Mouse (Mus musculus) heart, embryonic 14.5 days (tissue): ENCODE data around the gene Xpr1. TPM values are rescaled to one million over a fixed set of nuclear protein-coding genes. Genes with fewer than 3 reads are reported as not detected.
"Not testable (repeated sequence)": the region's sequence is repeated elsewhere in the genome, so short reads cannot be mapped to it uniquely, and the experiment has no call there.

Experiments
- ATAC-seq: fragments of 200-750 bp; cut with Nextera tagmentation; 2 replicates; pipeline ENCODE4 v1.8.0; 2017; ENCODE audit warnings: low read depth, moderate TSS enrichment; ENCODE audit not compliant: insufficient number of reproducible peaks, insufficient read depth, low FRiP score
- H3K27ac ChIP-seq, 2 experiments: fragments of 200-500 bp in 1 of 2; fragments of 300-500 bp in 1 of 2; sonication (generic) in 1 of 2; replicated peaks in 1 of 2; 2 replicates each; pipeline ENCODE4 v1.5.1; 2012 to 2014; ENCODE audit warnings: low read depth in 2 of 2, low read length in 2 of 2, control low read depth in 1 of 2, mild to moderate bottlenecking in 1 of 2, mixed read lengths in 1 of 2; ENCODE audit not compliant: control insufficient read depth in 1 of 2, insufficient read depth in 1 of 2
- H3K27me3 ChIP-seq: fragments of 300-500 bp; sonication (generic); 2 replicates; pipeline ENCODE4 v1.6.1; 2014; ENCODE audit warnings: mild to moderate bottlenecking, low read length, control low read depth; ENCODE audit not compliant: control insufficient read depth, insufficient read depth
- H3K36me3 ChIP-seq: fragments of 300-500 bp; sonication (generic); 2 replicates; pipeline ENCODE4 v1.6.1; 2014; ENCODE audit warnings: mild to moderate bottlenecking, control low read depth, low read length, mixed read lengths; ENCODE audit not compliant: control insufficient read depth, insufficient read depth
- H3K4me1 ChIP-seq, 2 experiments: fragments of 200-500 bp in 1 of 2; fragments of 300-500 bp in 1 of 2; sonication (generic) in 1 of 2; 2 replicates each; pipeline ENCODE4 v1.6.1; 2012 to 2014; ENCODE audit warnings: low read length in 2 of 2, control low read depth in 1 of 2, mixed read lengths in 1 of 2; ENCODE audit not compliant: control insufficient read depth in 2 of 2, insufficient read depth in 2 of 2
- H3K4me2 ChIP-seq: fragments of 300-500 bp; sonication (generic); 2 replicates; pipeline ENCODE4 v1.6.1; 2014; ENCODE audit warnings: mild to moderate bottlenecking, low read length
- H3K4me3 ChIP-seq, 2 experiments: fragments of 200-500 bp in 1 of 2; fragments of 300-500 bp in 1 of 2; sonication (generic) in 1 of 2; 2 replicates each; pipeline ENCODE4 v1.5.1; 2012 to 2014; ENCODE audit warnings: low read length in 2 of 2, mild to moderate bottlenecking in 2 of 2, control low read depth in 1 of 2, low read depth in 1 of 2, moderate library complexity in 1 of 2; ENCODE audit not compliant: control insufficient read depth in 1 of 2, insufficient read depth in 1 of 2
- H3K9ac ChIP-seq: fragments of 300-500 bp; sonication (generic); 2 replicates; pipeline ENCODE4 v1.6.1; 2014; ENCODE audit warnings: mild to moderate bottlenecking, low read length
- H3K9me3 ChIP-seq: fragments of 300-500 bp; sonication (generic); 2 replicates; pipeline ENCODE4 v1.6.1; 2016; ENCODE audit warnings: low read length, control low read depth; ENCODE audit not compliant: control insufficient read depth
- WGBS: fragments of 180-500 bp; shearing (Covaris S2); extraction: QIAGEN DNeasy Blood & Tissue Kit; methylation state at CpG from one replicate; pipeline ENCODE4 v1.1.7; 2014; 5-methylcytosine and 5-hydroxymethylcytosine counted together
- polyA plus RNA-seq: library from polyadenylated mRNA; unstranded; fragments of >200 nt; fragmentation: Nextera tagmentation; extraction: Ambion mirVana; gene quantifications from 2 replicates; pipeline ENCODE4 v1.2.1, GENCODE M21; 2014

Gene Xpr1
- polyA plus RNA-seq, 1 experiment from 2014 or later = 10.9 TPM

GRCm38 (mm10) chr1:155276381-155277033 lies 140.7 kb downstream of the Xpr1 start:
- no peak overlapping the region for H3K9ac ChIP-seq
- H3K4me1 ChIP-seq = peaks cover 3 to 7% of the 10 kb centered on the region in 2 experiments; a peak in 2 of 4 replicates
- 69% methylated on average over 13 of the region's 13 CpGs for WGBS

GRCm38 (mm10) chr1:155275793-155276192 lies 141.4 kb downstream of the Xpr1 start:
- 86% methylated on average over 4 of the region's 4 CpGs for WGBS
- H3K9ac ChIP-seq = no peak overlapping the region
- no peak for ATAC-seq

More at GRCm38 (mm10) chr1:155276381-155277033, 140.7 kb downstream of the Xpr1 start:
- Histone ChIP-seq H3K27ac (no peak overlapping the region), H3K27me3 (no peaks in the 10 kb centered on the region), H3K4me2 (no peak overlapping the region), H3K4me3 (no peak overlapping the region), H3K9me3 (no peaks in the 10 kb centered on the region), H3K36me3 (peaks cover 16% of the 10 kb centered on the region)
- no peak for ATAC-seq

GRCm38 (mm10) chr1:155274976-155275375 lies 142.2 kb downstream of the Xpr1 start:
- Histone ChIP-seq H3K27me3 (no peaks in the 10 kb centered on the region), H3K36me3 (peaks cover 4% of the 10 kb centered on the region), H3K27ac (no peak overlapping the region), H3K4me3 (no peak overlapping the region), H3K9me3 (no peaks in the 10 kb centered on the region), H3K4me1 (peaks cover 3 to 4% of the 10 kb centered on the region in 2 experiments; a peak in 2 of 4 replicates), H3K9ac (no peak overlapping the region), H3K4me2 (no peak overlapping the region)
- no peak for ATAC-seq
- WGBS = 66% methylated on average over 3 of the region's 3 CpGs

More at GRCm38 (mm10) chr1:155275793-155276192, 141.4 kb downstream of the Xpr1 start:
- no peak overlapping the region for H3K4me3 ChIP-seq
- peaks cover 3 to 4% of the 10 kb centered on the region in 2 experiments; a peak in 2 of 4 replicates for H3K4me1 ChIP-seq
- H3K27me3 ChIP-seq = no peaks in the 10 kb centered on the region
- peaks cover 12% of the 10 kb centered on the region for H3K36me3 ChIP-seq
- H3K9me3 ChIP-seq = no peaks in the 10 kb centered on the region
- no peak overlapping the region for H3K27ac ChIP-seq
- H3K4me2 ChIP-seq = no peak overlapping the region

- 89% methylated on average over 4 of the region's 4 CpGs for WGBS
- H3K4me3 ChIP-seq = no peak overlapping the region
- no peaks in the 10 kb centered on the region for H3K9me3 ChIP-seq
- H3K27ac ChIP-seq = no peak overlapping the region
- no peak for ATAC-seq
- no peaks in the 10 kb centered on the region for H3K36me3 ChIP-seq
- peaks cover 3 to 4% of the 10 kb centered on the region in 2 experiments; a peak in 2 of 4 replicates for H3K4me1 ChIP-seq
- no peaks in the 10 kb centered on the region for H3K27me3 ChIP-seq
- no peak overlapping the region for H3K9ac ChIP-seq
- no peak overlapping the region for H3K4me2 ChIP-seq
Observed at GRCm38 (mm10) chr1:155272953-155273352, 144.3 kb downstream of the Xpr1 start.

GRCm38 (mm10) chr1:155262496-155262895 lies 154.7 kb downstream of the Xpr1 start:
- H3K27me3 ChIP-seq, H3K4me1 ChIP-seq, H3K36me3 ChIP-seq, H3K27ac ChIP-seq, H3K9ac ChIP-seq, H3K4me2 ChIP-seq, H3K9me3 ChIP-seq, H3K4me3 ChIP-seq, ATAC-seq: not testable (repeated sequence)
- WGBS = 91% methylated on average over 10 of the region's 10 CpGs

GRCm38 (mm10) chr1:155254309-155254708 lies 162.9 kb downstream of the Xpr1 start:
- no peak overlapping the region for H3K4me2 ChIP-seq
- no peak overlapping the region for H3K4me3 ChIP-seq
- no peak overlapping the region for H3K27ac ChIP-seq
- ATAC-seq = no peak
- H3K4me1 ChIP-seq = peaks cover 2 to 4% of the 10 kb centered on the region in 2 experiments; a peak in 3 of 4 replicates
- H3K36me3 ChIP-seq = no peaks in the 10 kb centered on the region
- H3K9me3 ChIP-seq = no peaks in the 10 kb centered on the region
- H3K9ac ChIP-seq = no peak overlapping the region
- no peaks in the 10 kb centered on the region for H3K27me3 ChIP-seq
- WGBS = 88% methylated on average over 7 of the region's 8 CpGs

DNA sequence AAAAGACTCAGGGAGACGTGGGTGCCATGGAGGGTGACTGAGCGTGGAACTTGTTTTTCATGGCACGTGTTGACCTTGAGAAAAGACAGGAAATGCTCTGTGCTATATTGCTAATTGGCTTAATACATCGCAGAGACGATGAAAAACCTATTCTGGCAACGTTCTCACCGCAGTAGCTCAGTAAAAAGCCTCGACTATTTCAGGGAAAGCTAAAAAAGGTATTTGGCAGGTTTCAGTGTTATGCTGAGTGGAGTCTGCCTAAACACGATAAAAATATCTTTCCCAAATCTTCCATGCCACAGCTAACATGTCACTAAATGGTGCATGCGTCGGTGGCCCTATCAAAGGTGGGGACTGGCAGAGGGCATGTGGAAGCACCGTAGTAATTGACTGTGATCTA lies 164.1 kb downstream of the Xpr1 start:
- Histone ChIP-seq H3K4me2 (no peak overlapping the region), H3K9ac (no peak overlapping the region), H3K36me3 (no peaks in the 10 kb centered on the region), H3K4me3 (no peak overlapping the region), H3K9me3 (no peaks in the 10 kb centered on the region), H3K27ac (no peak overlapping the region), H3K27me3 (no peaks in the 10 kb centered on the region), H3K4me1 (peaks cover 2 to 4% of the 10 kb centered on the region in 2 experiments; a peak in 3 of 4 replicates)
- ATAC-seq = no peak
- 68% methylated on average over 12 of the region's 12 CpGs for WGBS
